Mouse (Mus musculus): Measurements from ENCODE around the gene Ttll5. TPM values are rescaled to one million over a fixed set of nuclear protein-coding genes. Genes with fewer than 3 reads are reported as not detected.
A peak's percentile ranks its signal among the peaks of the same experiment; 100 is the strongest.

Gene Ttll5
- polyA plus RNA-seq, 2 experiments, result 13.9 to 16.3 TPM

- H3K4me2 ChIP-seq (replicated peaks; ENCODE audit: low read depth, low read length, severe bottlenecking), result no peak overlapping the region
- H3K27me3 ChIP-seq (ENCODE audit: control insufficient read depth, insufficient read depth, low read length), result no peaks in the 10 kb centered on the region
- no peaks in the 10 kb centered on the region for H3K9me3 ChIP-seq (ENCODE audit: control insufficient read depth, low read length)
- peak; percentile 15 for DNase-seq (ENCODE audit: low spot score)
- TF ChIP-seq POLR2A (IDR thresholded peaks at IDR 0.05; ENCODE audit: borderline replicate concordance, extremely low read depth, insufficient read depth, insufficient read length), result no peak
- WGBS, result 35% methylated on average over 4 of the region's 4 CpGs
- no peak overlapping the region for H3K9ac ChIP-seq (ENCODE audit: low read depth, low read length, severe bottlenecking)
- H3K4me3 ChIP-seq (replicated peaks; ENCODE audit: low read length), result no peak overlapping the region
- peak overlapping the region; percentile 39; the same call in 1 of the 2 replicates for H3K27ac ChIP-seq (replicated peaks; ENCODE audit: low read depth, low read length)
- H3K4me1 ChIP-seq (ENCODE audit: control insufficient read depth, insufficient read depth, low read length), result peaks cover 38% of the 10 kb centered on the region
- no peaks in the 10 kb centered on the region; the same call in 1 of the 2 replicates for H3K36me3 ChIP-seq (ENCODE audit: control insufficient read depth, insufficient read depth, low read length)
- no peak for ATAC-seq (ENCODE audit: low FRiP score, low read depth)
Observed at GRCm38 (mm10) chr12:85960699-85961098, 136.2 kb downstream of the Ttll5 start.

GRCm38 (mm10) chr12:85963160-85963559, 138.7 kb downstream of the Ttll5 start:
- no peak for TF ChIP-seq POLR2A (IDR thresholded peaks at IDR 0.05; ENCODE audit: borderline replicate concordance, extremely low read depth, insufficient read depth, insufficient read length)
- H3K27ac ChIP-seq (replicated peaks; ENCODE audit: low read depth, low read length), result no peak overlapping the region
- ATAC-seq (ENCODE audit: low FRiP score, low read depth) (no peak), DNase-seq (ENCODE audit: low spot score) (no peak)
- H3K9me3 ChIP-seq (ENCODE audit: control insufficient read depth, low read length), result no peaks in the 10 kb centered on the region
- no peaks in the 10 kb centered on the region for H3K27me3 ChIP-seq (ENCODE audit: control insufficient read depth, insufficient read depth, low read length)
- no peak overlapping the region for H3K4me2 ChIP-seq (replicated peaks; ENCODE audit: low read depth, low read length, severe bottlenecking)
- peaks cover 36% of the 10 kb centered on the region for H3K4me1 ChIP-seq (ENCODE audit: control insufficient read depth, insufficient read depth, low read length)
- 69% methylated on average over 2 of the region's 2 CpGs for WGBS
- no peak overlapping the region for H3K4me3 ChIP-seq (replicated peaks; ENCODE audit: low read length)
- no peak overlapping the region for H3K9ac ChIP-seq (ENCODE audit: low read depth, low read length, severe bottlenecking)
- H3K36me3 ChIP-seq (ENCODE audit: control insufficient read depth, insufficient read depth, low read length), result no peaks in the 10 kb centered on the region

- H3K4me1 ChIP-seq (ENCODE audit: control insufficient read depth, insufficient read depth, low read length), result peaks cover 33% of the 10 kb centered on the region
- no peak overlapping the region for H3K27ac ChIP-seq (replicated peaks; ENCODE audit: low read depth, low read length)
- WGBS, result 74% methylated on average over 11 of the region's 11 CpGs
- H3K9ac ChIP-seq (ENCODE audit: low read depth, low read length, severe bottlenecking), result no peak overlapping the region
- DNase-seq (ENCODE audit: low spot score) (no peak), ATAC-seq (ENCODE audit: low FRiP score, low read depth) (no peak)
- H3K9me3 ChIP-seq (ENCODE audit: control insufficient read depth, low read length), result no peaks in the 10 kb centered on the region
- H3K36me3 ChIP-seq (ENCODE audit: control insufficient read depth, insufficient read depth, low read length), result no peaks in the 10 kb centered on the region
- H3K27me3 ChIP-seq (ENCODE audit: control insufficient read depth, insufficient read depth, low read length), result no peaks in the 10 kb centered on the region
- no peak overlapping the region for H3K4me3 ChIP-seq (replicated peaks; ENCODE audit: low read length)
- no peak for TF ChIP-seq POLR2A (IDR thresholded peaks at IDR 0.05; ENCODE audit: borderline replicate concordance, extremely low read depth, insufficient read depth, insufficient read length)
- no peak overlapping the region for H3K4me2 ChIP-seq (replicated peaks; ENCODE audit: low read depth, low read length, severe bottlenecking)
Observed at GRCm38 (mm10) chr12:85963699-85964098, 139.2 kb downstream of the Ttll5 start.

- DNase-seq (ENCODE audit: low spot score) (no peak), ATAC-seq (ENCODE audit: low FRiP score, low read depth) (no peak)
- no peaks in the 10 kb centered on the region for H3K27me3 ChIP-seq (ENCODE audit: control insufficient read depth, insufficient read depth, low read length)
- no peak overlapping the region for H3K4me2 ChIP-seq (replicated peaks; ENCODE audit: low read depth, low read length, severe bottlenecking)
- no peaks in the 10 kb centered on the region for H3K36me3 ChIP-seq (ENCODE audit: control insufficient read depth, insufficient read depth, low read length)
- peaks cover 32% of the 10 kb centered on the region for H3K4me1 ChIP-seq (ENCODE audit: control insufficient read depth, insufficient read depth, low read length)
- no peak for TF ChIP-seq POLR2A (IDR thresholded peaks at IDR 0.05; ENCODE audit: borderline replicate concordance, extremely low read depth, insufficient read depth, insufficient read length)
- no peaks in the 10 kb centered on the region for H3K9me3 ChIP-seq (ENCODE audit: control insufficient read depth, low read length)
- no peak overlapping the region for H3K9ac ChIP-seq (ENCODE audit: low read depth, low read length, severe bottlenecking)
- WGBS, result 80% methylated on average over 3 of the region's 3 CpGs
- H3K27ac ChIP-seq (replicated peaks; ENCODE audit: low read depth, low read length), result no peak overlapping the region
- no peak overlapping the region for H3K4me3 ChIP-seq (replicated peaks; ENCODE audit: low read length)
Observed at GRCm38 (mm10) chr12:85964436-85964835, 140.0 kb downstream of the Ttll5 start.

- H3K36me3 ChIP-seq (ENCODE audit: control insufficient read depth, insufficient read depth, low read length), result no peaks in the 10 kb centered on the region
- no peak for DNase-seq (ENCODE audit: low spot score)
- H3K4me2 ChIP-seq (replicated peaks; ENCODE audit: low read depth, low read length, severe bottlenecking), result no peak overlapping the region
- no peaks in the 10 kb centered on the region for H3K9me3 ChIP-seq (ENCODE audit: control insufficient read depth, low read length)
- TF ChIP-seq POLR2A (IDR thresholded peaks at IDR 0.05; ENCODE audit: borderline replicate concordance, extremely low read depth, insufficient read depth, insufficient read length), result no peak
- peaks cover 36% of the 10 kb centered on the region for H3K4me1 ChIP-seq (ENCODE audit: control insufficient read depth, insufficient read depth, low read length)
- H3K4me3 ChIP-seq (replicated peaks; ENCODE audit: low read length), result no peak overlapping the region
- H3K27me3 ChIP-seq (ENCODE audit: control insufficient read depth, insufficient read depth, low read length), result no peaks in the 10 kb centered on the region
- no peak overlapping the region for H3K27ac ChIP-seq (replicated peaks; ENCODE audit: low read depth, low read length)
- no peak for ATAC-seq (ENCODE audit: low FRiP score, low read depth)
- no peak overlapping the region for H3K9ac ChIP-seq (ENCODE audit: low read depth, low read length, severe bottlenecking)
Observed at GRCm38 (mm10) chr12:85967812-85968211, 143.4 kb downstream of the Ttll5 start.

- H3K4me1 ChIP-seq (ENCODE audit: control insufficient read depth, insufficient read depth, low read length), result peaks cover 32% of the 10 kb centered on the region
- H3K9me3 ChIP-seq (ENCODE audit: control insufficient read depth, low read length), result no peaks in the 10 kb centered on the region
- TF ChIP-seq POLR2A (IDR thresholded peaks at IDR 0.05; ENCODE audit: borderline replicate concordance, extremely low read depth, insufficient read depth, insufficient read length), result no peak
- no peak overlapping the region for H3K4me2 ChIP-seq (replicated peaks; ENCODE audit: low read depth, low read length, severe bottlenecking)
- WGBS, result 80% methylated on average over 4 of the region's 4 CpGs
- H3K27ac ChIP-seq (replicated peaks; ENCODE audit: low read depth, low read length), result no peak overlapping the region
- no peaks in the 10 kb centered on the region for H3K36me3 ChIP-seq (ENCODE audit: control insufficient read depth, insufficient read depth, low read length)
- no peak for DNase-seq (ENCODE audit: low spot score)
- H3K9ac ChIP-seq (ENCODE audit: low read depth, low read length, severe bottlenecking), result no peak overlapping the region
- no peak for ATAC-seq (ENCODE audit: low FRiP score, low read depth)
- H3K27me3 ChIP-seq (ENCODE audit: control insufficient read depth, insufficient read depth, low read length), result no peaks in the 10 kb centered on the region
- no peak overlapping the region for H3K4me3 ChIP-seq (replicated peaks; ENCODE audit: low read length)
Observed at GRCm38 (mm10) chr12:85968409-85968808, 143.9 kb downstream of the Ttll5 start.
